Mouse (Mus musculus) right cerebral cortex, postnatal 25 days (tissue): ENCODE data around the gene Olfr1086.
"Not testable (repeated sequence)": the region's sequence is repeated elsewhere in the genome, so short reads cannot be mapped to it uniquely, and the experiment has no call there.

Experiments
- DNase-seq: peaks from one replicate; pipeline ENCODE4 v3.0.0; 2022

Olfr1086 gene

GRCm38 (mm10) chr2:86679992-86680391 lies at the start of gene Olfr1086:
Olfr1086 (minus strand) TSS chr2:86680092.
- DNase-seq = no peak

- DNase-seq = no peak
Observed at GRCm38 (mm10) chr2:86698295-86698694, 18.4 kb upstream of the Olfr1086 start, which contains the start of gene Olfr1087. Olfr1087 (minus strand) TSS chr2:86698395.

- no peak for DNase-seq
Observed at GRCm38 (mm10) chr2:86661919-86662318, 18.0 kb downstream of the Olfr1086 start, which contains the start of gene Olfr1085. Olfr1085 (minus strand) TSS chr2:86662019.

GRCm38 (mm10) chr2:86639625-86640024 lies 40.3 kb downstream of the Olfr1086 start, which contains the start of gene Olfr1084:
Olfr1084 (minus strand) TSS chr2:86639725.
- not testable (repeated sequence) for DNase-seq
